Mouse (Mus musculus) CD4-positive, CD25-positive, alpha-beta regulatory T cell (primary cell): Measurements from ENCODE around the gene Xirp2. TPM values are rescaled to one million over a fixed set of nuclear protein-coding genes. Genes with fewer than 3 reads are reported as not detected.

Experiments
- polyA plus RNA-seq: library from polyadenylated mRNA; unstranded; fragments of 100-300 nt; shearing (Covaris generic); gene quantifications from one replicate; pipeline ENCODE4 v1.2.1, GENCODE M21; 2017

The Xirp2 gene
- polyA plus RNA-seq: not detected

DNA sequence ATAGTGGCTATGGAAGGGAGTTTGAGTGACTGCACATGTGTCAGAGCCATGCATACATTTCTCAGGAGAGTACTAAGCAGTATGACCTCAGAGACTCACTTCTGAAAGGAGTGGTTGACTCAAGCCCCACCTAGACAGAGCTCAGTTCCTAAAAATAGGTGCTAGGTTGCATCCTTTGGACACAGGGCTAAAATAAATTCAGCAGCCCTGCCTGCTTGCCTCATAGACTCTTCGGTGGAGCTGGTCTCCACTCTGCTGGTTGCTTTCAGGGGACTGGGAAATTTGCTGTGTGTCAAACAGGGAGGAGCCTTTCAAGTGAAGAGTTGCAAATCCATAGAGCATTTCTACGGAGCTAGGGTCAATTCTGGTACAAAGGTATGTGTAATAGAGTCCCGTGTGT is at the start of gene Xirp2:
Gene Xirp2 (plus strand): TSS at position 223 of the 400 bp plus-strand sequence.

DNA sequence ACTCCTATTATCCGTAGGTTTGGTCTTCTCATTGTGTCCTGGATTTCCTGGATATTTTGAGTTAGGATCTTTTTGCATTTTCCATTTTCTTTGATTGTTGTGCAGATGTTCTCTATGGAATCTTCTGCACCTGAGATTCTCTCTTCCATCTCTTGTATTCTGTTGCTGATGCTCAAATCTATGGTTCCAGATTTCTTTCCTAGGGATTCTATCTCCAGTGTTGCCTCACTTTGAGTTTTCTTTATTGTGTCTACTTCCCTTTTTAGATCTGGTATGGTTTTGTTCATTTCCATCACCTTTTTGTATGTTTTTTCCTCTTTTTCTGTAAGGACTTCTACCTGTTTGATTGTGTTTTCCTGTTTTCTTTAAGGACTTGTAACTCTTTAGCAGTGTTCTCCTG is 32.4 kb upstream of the Xirp2 start, which contains the start of gene Gm21830:
Gene Gm21830 (plus strand): TSS at position 301 of the 400 bp plus-strand sequence.

DNA sequence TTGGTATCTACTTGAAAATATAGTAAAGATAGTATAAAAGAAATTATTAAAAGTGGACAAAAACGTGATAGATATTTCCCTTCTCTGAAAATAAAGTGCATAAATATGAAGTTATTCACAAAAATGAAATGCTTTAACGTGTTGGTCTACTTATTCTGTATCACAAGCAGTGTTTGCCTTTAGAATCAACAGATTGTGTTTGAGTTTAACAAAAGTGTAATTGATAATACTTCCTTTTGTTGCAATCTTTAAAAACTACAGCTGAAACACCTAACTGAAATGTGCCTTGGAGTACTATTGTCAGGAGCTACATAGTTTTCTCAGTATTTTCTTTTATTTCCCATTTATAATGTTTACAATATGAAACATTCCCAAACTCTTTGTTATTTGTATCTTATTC is 12.7 kb upstream of the Xirp2 start, which contains the start of gene Gm26727:
Gene Gm26727 (minus strand): TSS at position 101 of the 400 bp plus-strand sequence.

DNA sequence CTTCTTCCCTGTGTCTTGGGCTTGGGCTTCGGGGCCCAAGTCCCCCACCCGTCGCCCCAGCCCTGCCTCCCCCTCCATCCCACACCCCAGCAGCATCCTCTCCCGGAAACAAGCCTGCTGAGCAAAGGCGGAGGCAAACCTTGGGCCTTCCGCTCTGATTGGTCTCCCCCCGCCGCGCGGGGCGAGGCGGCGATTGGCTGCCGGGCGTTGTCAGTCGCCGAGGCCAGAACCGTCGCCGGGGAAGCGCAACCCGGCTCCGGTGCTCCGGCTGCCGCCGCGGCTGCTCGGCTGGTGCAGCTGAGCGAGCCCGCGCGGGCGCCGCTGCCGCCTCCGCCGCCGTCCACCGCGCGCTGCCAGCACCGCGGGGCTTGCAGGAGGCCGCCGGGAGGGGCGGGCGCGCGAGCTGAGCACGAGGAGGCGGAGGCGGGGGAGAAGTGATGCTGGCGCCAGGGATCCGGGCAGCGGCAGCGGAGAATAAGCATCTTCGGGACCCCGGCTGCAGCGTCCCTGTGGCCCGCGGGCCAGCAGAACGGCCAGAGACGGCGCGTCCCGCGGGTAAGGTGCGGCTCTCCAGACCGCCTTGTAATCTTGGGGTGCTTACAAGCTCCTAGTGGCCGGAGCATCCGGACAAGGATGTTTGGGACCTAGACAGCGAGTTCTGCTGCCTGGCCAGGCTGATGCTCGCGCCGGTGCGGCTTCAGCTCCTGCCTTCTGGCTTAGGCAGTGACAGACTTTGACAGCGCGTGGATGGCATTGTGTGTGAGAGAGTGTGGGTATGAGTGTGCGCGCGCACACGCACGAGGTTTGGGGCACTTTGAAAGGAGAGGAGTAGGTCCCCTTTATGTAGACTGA is 119.9 kb downstream of the Xirp2 start, which contains the start of gene B3galt1:
Gene B3galt1 (plus strand): TSS at position 392 of the 852 bp plus-strand sequence.

Other genes with a start within 250 kb of the Xirp2 start
- gene Gm21830, start 32.3 kb upstream of the Xirp2 start, polyA plus RNA-seq: not detected
- not detected for gene Gm26727, start 12.8 kb upstream of the Xirp2 start, polyA plus RNA-seq
- gene B3galt1, start 119.9 kb downstream of the Xirp2 start, polyA plus RNA-seq: 0.66 TPM